Mouse (Mus musculus) embryonic fibroblast, embryonic 13.5 days (primary cell): Measurements from ENCODE around the gene Eva1b. TPM values are rescaled to one million over a fixed set of nuclear protein-coding genes. Genes with fewer than 3 reads are reported as not detected.

Experiments
- H3K27ac ChIP-seq: 2 replicates; pipeline ENCODE4 v1.5.1; 2012; ENCODE audit warnings: low read length, control low read depth, inconsistent platforms; ENCODE audit not compliant: insufficient read depth
- H3K4me1 ChIP-seq: 2 replicates; pipeline ENCODE4 v1.6.1; 2011; ENCODE audit warnings: low read length; ENCODE audit not compliant: control insufficient read depth, insufficient read depth
- H3K4me3 ChIP-seq: 2 replicates; pipeline ENCODE4 v1.5.1; 2011; ENCODE audit warnings: mild to moderate bottlenecking, control low read depth, low read length; ENCODE audit not compliant: insufficient read depth
- CTCF ChIP-seq: IDR thresholded peaks from 2 replicates; pipeline ENCODE4 v1.5.1; 2011; ENCODE audit warnings: mild to moderate bottlenecking, control low read depth, low read length, moderate library complexity, borderline replicate concordance; ENCODE audit not compliant: insufficient read depth
- POLR2A ChIP-seq: IDR thresholded peaks from 2 replicates; pipeline ENCODE4 v1.6.1; 2011; ENCODE audit warnings: low read depth, mild to moderate bottlenecking, control low read depth, low read length, moderate library complexity
- polyA plus RNA-seq: library from polyadenylated mRNA; stranded (reverse); fragments of >200 nt; gene quantifications from 2 replicates; pipeline ENCODE4 v1.2.4, GENCODE M21; 2011; ENCODE audit warnings: low read depth; ENCODE audit not compliant: missing spikeins, insufficient read length

Eva1b gene
- polyA plus RNA-seq, 1 experiment: 41.0 TPM

GRCm38 (mm10) chr4:126120506-126120905 is 27.0 kb upstream of the Eva1b start:
- Histone ChIP-seq H3K4me3 (no peak overlapping the region), H3K4me1 (no peaks in the 10 kb centered on the region; the same call in 1 of the 2 replicates), H3K27ac (no peak overlapping the region)
- no peak for TF ChIP-seq CTCF
- TF ChIP-seq POLR2A: no peak

- H3K4me1 ChIP-seq: no peaks in the 10 kb centered on the region
- TF ChIP-seq CTCF (no peak), POLR2A (no peak)
- no peak overlapping the region for H3K27ac ChIP-seq
- no peak overlapping the region for H3K4me3 ChIP-seq
Observed at GRCm38 (mm10) chr4:126123309-126124040, 24.1 kb upstream of the Eva1b start.

DNA sequence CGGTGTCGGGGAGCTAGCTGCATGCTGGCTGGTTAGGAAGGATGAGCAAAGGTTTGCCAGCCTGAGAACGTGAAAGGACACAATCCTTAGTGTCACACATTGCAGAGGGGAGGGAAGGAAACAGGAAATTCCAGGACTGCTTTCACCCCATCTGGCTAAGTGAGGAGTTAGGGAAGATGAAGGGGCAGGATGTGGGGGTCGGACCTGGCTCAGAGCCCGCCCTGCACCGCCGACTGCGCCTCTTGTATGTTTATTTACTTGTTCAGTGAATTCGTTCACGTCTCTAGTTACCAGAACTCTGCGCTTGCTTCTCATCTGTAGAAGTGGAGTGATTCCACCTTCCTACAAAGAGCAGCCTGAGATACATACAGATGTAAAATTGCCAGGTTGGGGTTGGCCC is 17.0 kb upstream of the Eva1b start:
- H3K27ac ChIP-seq: peak overlapping the region; percentile 90
- TF ChIP-seq POLR2A (no peak), CTCF (no peak)

DNA sequence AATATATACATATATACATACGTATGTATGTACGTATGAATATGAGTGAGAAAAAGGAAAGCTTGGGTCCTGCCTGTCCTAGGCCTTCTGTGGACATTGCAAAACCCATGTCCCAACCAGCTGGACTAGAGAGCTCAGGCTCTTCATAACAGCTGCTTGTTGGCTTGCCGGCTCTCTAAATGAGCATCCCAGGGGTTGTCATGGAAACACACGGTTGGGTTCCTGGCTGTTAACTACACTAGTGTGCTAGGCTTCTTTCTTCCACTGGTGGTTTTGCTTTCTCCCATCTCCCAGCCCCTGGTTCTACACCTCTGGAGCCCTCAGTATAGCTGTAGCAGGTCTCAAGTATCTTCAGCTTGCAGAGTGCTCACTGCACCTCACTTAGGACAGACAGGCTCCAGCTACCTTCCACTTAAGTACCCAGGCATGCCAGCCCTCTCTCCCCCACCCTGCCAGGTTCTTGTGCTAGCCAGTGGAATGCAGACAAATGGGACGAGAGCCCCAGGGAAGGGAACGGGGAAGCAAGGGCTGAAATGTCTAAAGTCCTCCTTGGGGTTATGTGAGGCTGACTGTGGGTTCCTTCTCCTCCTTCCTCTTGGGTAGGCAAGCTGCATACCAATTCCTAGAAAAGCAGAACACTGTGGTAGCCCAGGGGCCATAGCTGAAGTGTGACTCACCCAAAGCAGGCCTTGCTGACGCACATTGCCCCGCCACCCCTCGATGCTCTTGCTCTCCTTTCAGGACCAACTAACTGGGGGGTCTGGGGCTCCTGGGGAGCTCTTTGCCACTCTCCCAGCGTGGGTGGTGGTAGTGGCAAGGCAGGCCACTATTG is 16.0 kb upstream of the Eva1b start:
- H3K4me3 ChIP-seq: no peak overlapping the region
- H3K27ac ChIP-seq: peak overlapping the region; percentile 90
- peaks cover 31% of the 10 kb centered on the region for H3K4me1 ChIP-seq
- TF ChIP-seq CTCF: no peak
- TF ChIP-seq POLR2A: 0 out of 2 replicates have a peak, but pooled peaks have one; percentile 37

More for the DNA sequence above, 17.0 kb upstream of the Eva1b start:
- H3K4me1 ChIP-seq: peaks cover 31% of the 10 kb centered on the region
- H3K4me3 ChIP-seq: no peak overlapping the region

GRCm38 (mm10) chr4:126132636-126133264 is 14.8 kb upstream of the Eva1b start:
- Histone ChIP-seq H3K27ac (peak overlapping the region; percentile 81), H3K4me1 (peaks cover 31% of the 10 kb centered on the region), H3K4me3 (no peak overlapping the region)
- no peak for TF ChIP-seq POLR2A
- no peak for TF ChIP-seq CTCF

GRCm38 (mm10) chr4:126134236-126134635 is 13.3 kb upstream of the Eva1b start:
- H3K4me1 ChIP-seq: peaks cover 34% of the 10 kb centered on the region
- TF ChIP-seq CTCF (no peak), POLR2A (no peak)
- H3K27ac ChIP-seq: no peak overlapping the region
- no peak overlapping the region for H3K4me3 ChIP-seq

DNA sequence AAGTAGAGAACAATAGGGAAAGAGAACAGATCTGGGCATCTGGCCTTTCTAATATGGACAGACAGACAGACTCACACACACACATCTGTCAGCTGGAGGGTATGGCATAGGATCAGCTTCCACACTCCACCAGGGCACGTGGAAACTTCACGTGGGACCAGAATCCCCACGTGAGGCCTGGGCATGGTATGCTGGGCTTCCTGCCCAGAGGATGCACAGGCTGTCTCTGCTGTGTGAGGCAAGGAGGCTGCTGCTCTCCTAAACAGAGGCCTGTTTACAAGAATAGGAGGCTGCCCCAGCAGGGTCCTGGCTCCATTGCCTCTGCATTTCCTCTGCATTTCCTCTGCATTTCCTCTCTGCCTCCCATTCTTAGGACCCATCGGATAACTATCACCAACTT is 12.9 kb upstream of the Eva1b start:
- TF ChIP-seq CTCF: no peak
- no peak for TF ChIP-seq POLR2A
- Histone ChIP-seq H3K27ac (no peak overlapping the region), H3K4me3 (no peak overlapping the region), H3K4me1 (peaks cover 32% of the 10 kb centered on the region)

GRCm38 (mm10) chr4:126137773-126138172 is 9.8 kb upstream of the Eva1b start:
- TF ChIP-seq CTCF (no peak), POLR2A (no peak)
- Histone ChIP-seq H3K27ac (no peak overlapping the region), H3K4me1 (peaks cover 7% of the 10 kb centered on the region; the same call in 1 of the 2 replicates), H3K4me3 (no peak overlapping the region)

DNA sequence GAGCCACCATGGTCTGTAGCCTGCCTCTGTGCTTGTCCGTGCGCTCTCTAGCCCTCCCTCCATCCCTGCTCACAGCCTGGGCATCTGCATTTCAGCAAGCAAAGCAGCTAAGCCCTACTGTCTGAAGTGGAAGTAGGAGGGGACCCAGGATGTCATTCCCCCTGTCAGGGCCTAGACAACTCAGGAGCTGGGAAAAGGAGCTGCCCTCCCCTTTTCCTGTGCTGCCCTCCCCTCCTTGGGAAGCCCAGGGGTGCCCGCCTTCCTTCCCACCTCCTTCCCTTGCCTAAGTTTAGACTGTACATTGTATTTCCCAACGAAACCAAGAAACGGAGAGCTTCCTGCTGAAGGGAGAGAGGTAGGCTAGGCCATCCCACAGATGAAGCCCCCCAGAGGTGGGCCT is 6.5 kb upstream of the Eva1b start:
- TF ChIP-seq CTCF (no peak), POLR2A (no peak)

DNA sequence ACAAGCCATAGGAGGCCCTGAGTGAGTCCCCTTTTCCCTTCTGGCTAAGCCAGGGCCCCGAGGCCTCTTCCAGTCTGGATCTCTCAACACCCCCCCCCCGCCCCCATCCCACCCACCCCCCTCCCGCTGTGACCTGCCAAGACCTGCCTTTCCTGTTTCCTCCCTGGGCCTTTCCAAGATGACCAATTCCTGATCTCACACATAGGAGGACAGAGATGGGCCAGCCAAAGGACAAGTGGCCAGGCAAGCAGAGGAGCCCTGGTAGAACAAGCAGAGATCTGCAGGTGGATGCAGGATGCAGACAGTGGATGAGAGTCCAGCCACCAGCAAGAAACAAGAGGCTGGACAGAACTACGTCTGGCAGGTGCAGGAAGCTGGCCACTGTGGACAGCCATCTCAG is 2.1 kb upstream of the Eva1b start:
- Histone ChIP-seq H3K4me3 (no peak overlapping the region), H3K27ac (no peak overlapping the region), H3K4me1 (no peaks in the 10 kb centered on the region)
- no peak for TF ChIP-seq POLR2A
- TF ChIP-seq CTCF: no peak

More for the DNA sequence above, 6.5 kb upstream of the Eva1b start:
- H3K27ac ChIP-seq: no peak overlapping the region
- H3K4me3 ChIP-seq: no peak overlapping the region
- H3K4me1 ChIP-seq: peaks cover 3% of the 10 kb centered on the region; the same call in 1 of the 2 replicates
